Mouse (Mus musculus): ENCODE results near the gene Nol10. TPM values are rescaled to one million over a fixed set of nuclear protein-coding genes. Genes with fewer than 3 reads are reported as not detected.

The Nol10 gene
- polyA plus RNA-seq, 1 experiment from 2014 or later = 36.1 TPM

DNA sequence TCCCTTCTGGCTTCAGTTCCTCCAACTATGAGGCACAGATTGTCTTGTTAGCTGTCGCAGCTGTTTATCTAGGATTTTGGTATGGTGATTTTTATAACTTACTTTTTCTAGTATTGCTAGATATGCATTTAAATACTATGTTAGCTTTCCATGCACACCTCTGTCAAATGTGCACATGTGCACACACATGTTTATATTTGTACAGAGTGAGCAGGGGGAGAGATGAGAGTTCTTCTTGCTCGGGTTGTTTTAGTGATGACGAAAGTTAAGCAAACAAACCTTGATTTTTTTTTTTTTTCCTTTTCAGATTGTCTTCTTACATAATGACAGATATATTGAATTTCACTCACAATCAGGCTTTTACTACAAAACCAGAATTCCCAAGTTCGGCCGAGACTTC is 9.5 kb downstream of the Nol10 start:
- no peaks in the 10 kb centered on the region; the same call in 1 of the 2 replicates for H3K4me1 ChIP-seq (replicated peaks; ENCODE audit: control insufficient read depth, insufficient read depth, low read length)
- no peaks in the 10 kb centered on the region for H3K9me3 ChIP-seq (ENCODE audit: control insufficient read depth, low read length)
- no peaks in the 10 kb centered on the region for H3K27me3 ChIP-seq (ENCODE audit: control insufficient read depth, insufficient read depth, low read length)
- 95% methylated on average over 5 of the region's 5 CpGs for WGBS
- H3K4me2 ChIP-seq (ENCODE audit: low read depth, low read length, severe bottlenecking) = no peak overlapping the region
- H3K4me3 ChIP-seq (ENCODE audit: low read depth, low read length) = no peak overlapping the region
- H3K36me3 ChIP-seq (ENCODE audit: control insufficient read depth, insufficient read depth, low read length) = peaks cover 6% of the 10 kb centered on the region
- ATAC-seq (replicated peaks; ENCODE audit: low FRiP score) (no peak), DNase-seq (ENCODE audit: low spot score) (no peak)
- H3K9ac ChIP-seq (ENCODE audit: low read length) = no peak overlapping the region
- no peak overlapping the region for H3K27ac ChIP-seq (ENCODE audit: low read depth, low read length)

DNA sequence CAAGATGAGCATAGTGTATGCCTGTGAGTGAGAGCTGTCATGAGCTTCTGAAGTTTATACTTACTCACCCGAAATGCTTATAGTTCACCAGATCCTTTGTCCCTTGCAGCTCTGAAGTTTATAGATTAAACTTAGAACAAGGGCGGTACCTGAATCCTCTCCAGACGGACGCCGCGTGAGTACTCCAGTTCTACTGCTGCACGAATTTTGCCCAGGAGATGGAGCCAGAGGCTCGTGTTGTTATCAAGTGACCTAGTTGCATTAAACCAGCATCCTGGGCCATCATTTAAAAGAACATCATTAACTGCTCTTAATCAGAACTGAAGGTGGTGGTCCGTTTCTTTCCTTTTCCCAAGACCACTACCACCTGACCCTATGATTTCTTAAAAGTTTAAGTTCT is 10.7 kb downstream of the Nol10 start:
- WGBS = 91% methylated on average over 9 of the region's 9 CpGs
- Histone ChIP-seq H3K9me3 (ENCODE audit: control insufficient read depth, low read length) (no peaks in the 10 kb centered on the region), H3K36me3 (ENCODE audit: control insufficient read depth, insufficient read depth, low read length) (peaks cover 10% of the 10 kb centered on the region), H3K4me3 (ENCODE audit: low read depth, low read length) (no peak overlapping the region), H3K27ac (ENCODE audit: low read depth, low read length) (no peak overlapping the region), H3K4me2 (ENCODE audit: low read depth, low read length, severe bottlenecking) (no peak overlapping the region), H3K27me3 (ENCODE audit: control insufficient read depth, insufficient read depth, low read length) (no peaks in the 10 kb centered on the region), H3K4me1 (replicated peaks; ENCODE audit: control insufficient read depth, insufficient read depth, low read length) (no peaks in the 10 kb centered on the region; the same call in 1 of the 2 replicates), H3K9ac (ENCODE audit: low read length) (no peak overlapping the region)
- DNase-seq (ENCODE audit: low spot score) (no peak), ATAC-seq (replicated peaks; ENCODE audit: low FRiP score) (no peak)

DNA sequence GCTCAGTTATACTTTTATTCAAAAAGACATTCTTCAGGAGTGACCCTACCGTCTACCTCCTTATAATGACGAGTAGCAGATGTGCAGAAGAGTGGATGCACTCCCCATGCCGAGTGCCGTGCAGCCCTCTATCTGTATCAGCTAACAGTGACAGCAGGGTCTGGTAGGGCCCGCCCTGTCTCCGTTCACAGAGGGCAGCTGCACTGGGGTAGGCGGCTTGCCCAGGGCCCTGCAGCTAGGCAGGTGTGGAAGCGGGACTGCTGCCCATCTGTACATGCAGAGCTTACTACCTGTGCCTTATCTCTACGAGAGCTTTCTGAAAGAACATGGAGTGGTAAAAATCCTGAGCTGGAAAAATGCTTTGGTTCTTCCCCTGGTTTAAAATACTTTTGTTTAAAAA is 11.8 kb downstream of the Nol10 start:
- Histone ChIP-seq H3K27me3 (ENCODE audit: control insufficient read depth, insufficient read depth, low read length) (no peaks in the 10 kb centered on the region), H3K4me1 (replicated peaks; ENCODE audit: control insufficient read depth, insufficient read depth, low read length) (no peaks in the 10 kb centered on the region; the same call in 1 of the 2 replicates), H3K4me3 (ENCODE audit: low read depth, low read length) (no peak overlapping the region), H3K9ac (ENCODE audit: low read length) (no peak overlapping the region), H3K4me2 (ENCODE audit: low read depth, low read length, severe bottlenecking) (no peak overlapping the region), H3K27ac (ENCODE audit: low read depth, low read length) (no peak overlapping the region), H3K36me3 (ENCODE audit: control insufficient read depth, insufficient read depth, low read length) (peaks cover 10% of the 10 kb centered on the region), H3K9me3 (ENCODE audit: control insufficient read depth, low read length) (no peaks in the 10 kb centered on the region)
- WGBS = 53% methylated on average over 9 of the region's 9 CpGs
- DNase-seq (ENCODE audit: low spot score) (no peak), ATAC-seq (replicated peaks; ENCODE audit: low FRiP score) (no peak)

DNA sequence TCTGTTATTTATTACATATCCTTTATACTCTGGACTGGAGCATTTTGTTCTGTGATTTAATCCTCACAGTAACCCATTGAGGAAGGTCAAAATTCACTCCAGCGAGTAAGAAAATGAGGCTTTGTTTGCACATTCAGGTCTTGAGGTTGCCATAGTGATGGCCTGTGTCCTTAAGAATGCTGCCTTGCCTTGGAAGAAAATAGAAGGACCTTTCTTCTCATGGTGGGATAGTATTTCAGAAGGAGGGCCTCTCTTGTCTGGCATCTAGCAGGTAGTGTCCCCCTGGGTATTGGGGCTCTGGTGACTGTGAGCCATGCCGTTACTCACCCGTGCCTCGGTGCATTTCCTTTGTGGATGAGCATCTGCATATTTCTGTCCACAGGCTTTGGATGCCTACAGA is 12.4 kb downstream of the Nol10 start:
- Histone ChIP-seq H3K27me3 (ENCODE audit: control insufficient read depth, insufficient read depth, low read length) (no peaks in the 10 kb centered on the region), H3K4me2 (ENCODE audit: low read depth, low read length, severe bottlenecking) (no peak overlapping the region), H3K4me1 (replicated peaks; ENCODE audit: control insufficient read depth, insufficient read depth, low read length) (no peaks in the 10 kb centered on the region; the same call in 1 of the 2 replicates), H3K27ac (ENCODE audit: low read depth, low read length) (peak overlapping the region; percentile 18; the same call in 1 of the 2 replicates), H3K36me3 (ENCODE audit: control insufficient read depth, insufficient read depth, low read length) (peaks cover 8% of the 10 kb centered on the region; the same call in 1 of the 2 replicates), H3K4me3 (ENCODE audit: low read depth, low read length) (no peak overlapping the region), H3K9ac (ENCODE audit: low read length) (no peak overlapping the region), H3K9me3 (ENCODE audit: control insufficient read depth, low read length) (no peaks in the 10 kb centered on the region)
- DNase-seq (ENCODE audit: low spot score) = no peak
- WGBS = 14% methylated on average over 4 of the region's 4 CpGs
- ATAC-seq (replicated peaks; ENCODE audit: low FRiP score) = no peak; the same call in 1 of the 2 replicates

DNA sequence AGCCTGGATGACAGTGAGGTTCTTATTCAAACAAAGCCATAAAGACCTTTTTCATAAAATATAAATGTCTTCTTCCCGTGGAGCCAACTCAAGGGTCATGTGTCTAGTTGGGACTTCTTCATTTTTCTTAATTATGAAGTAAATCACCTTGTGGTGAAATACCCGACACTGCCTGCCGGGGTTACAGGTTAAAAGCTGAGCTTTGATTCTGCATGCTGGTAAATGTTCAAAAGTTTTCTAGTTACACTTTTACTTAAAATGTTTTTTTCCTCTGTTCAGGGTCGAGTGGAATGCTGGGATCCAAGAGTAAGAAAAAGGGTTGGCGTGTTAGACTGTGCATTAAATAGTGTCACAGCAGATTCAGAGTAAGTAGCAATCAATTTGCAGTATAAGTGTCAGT is 14.1 kb downstream of the Nol10 start:
- H3K27me3 ChIP-seq (ENCODE audit: control insufficient read depth, insufficient read depth, low read length) = no peaks in the 10 kb centered on the region
- DNase-seq (ENCODE audit: low spot score) = no peak
- no peaks in the 10 kb centered on the region; the same call in 1 of the 2 replicates for H3K4me1 ChIP-seq (replicated peaks; ENCODE audit: control insufficient read depth, insufficient read depth, low read length)
- no peak overlapping the region for H3K4me2 ChIP-seq (ENCODE audit: low read depth, low read length, severe bottlenecking)
- H3K9ac ChIP-seq (ENCODE audit: low read length) = no peak overlapping the region
- peaks cover 8% of the 10 kb centered on the region; the same call in 1 of the 2 replicates for H3K36me3 ChIP-seq (ENCODE audit: control insufficient read depth, insufficient read depth, low read length)
- ATAC-seq (replicated peaks; ENCODE audit: low FRiP score) = no peak
- H3K27ac ChIP-seq (ENCODE audit: low read depth, low read length) = no peak overlapping the region
- no peaks in the 10 kb centered on the region for H3K9me3 ChIP-seq (ENCODE audit: control insufficient read depth, low read length)
- WGBS = 94% methylated on average over 5 of the region's 5 CpGs
- H3K4me3 ChIP-seq (ENCODE audit: low read depth, low read length) = no peak overlapping the region

DNA sequence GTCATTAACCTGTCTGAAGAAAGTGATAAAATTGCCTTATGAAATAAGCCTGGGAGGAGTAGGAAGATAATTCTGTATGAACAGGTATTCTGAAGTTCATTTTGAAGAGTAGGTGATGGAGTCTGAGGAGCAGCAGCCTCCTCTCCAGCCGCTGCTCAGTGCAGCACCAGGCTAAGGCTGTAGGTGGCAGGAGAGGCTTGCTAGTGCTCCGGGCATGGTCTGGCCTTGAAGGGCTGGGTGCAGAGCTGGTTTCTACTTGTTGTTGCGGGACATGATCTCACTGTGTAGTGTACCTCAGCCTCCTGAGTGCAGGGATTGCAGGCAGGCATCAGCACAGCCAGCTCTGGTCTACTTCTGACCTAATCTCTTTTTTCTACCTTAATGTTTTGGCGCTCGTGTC is 18.7 kb downstream of the Nol10 start:
- ATAC-seq (replicated peaks; ENCODE audit: low FRiP score) = 0 out of 2 replicates have a peak, but pooled peaks have one; percentile 42
- WGBS = 79% methylated on average over 5 of the region's 5 CpGs

DNA sequence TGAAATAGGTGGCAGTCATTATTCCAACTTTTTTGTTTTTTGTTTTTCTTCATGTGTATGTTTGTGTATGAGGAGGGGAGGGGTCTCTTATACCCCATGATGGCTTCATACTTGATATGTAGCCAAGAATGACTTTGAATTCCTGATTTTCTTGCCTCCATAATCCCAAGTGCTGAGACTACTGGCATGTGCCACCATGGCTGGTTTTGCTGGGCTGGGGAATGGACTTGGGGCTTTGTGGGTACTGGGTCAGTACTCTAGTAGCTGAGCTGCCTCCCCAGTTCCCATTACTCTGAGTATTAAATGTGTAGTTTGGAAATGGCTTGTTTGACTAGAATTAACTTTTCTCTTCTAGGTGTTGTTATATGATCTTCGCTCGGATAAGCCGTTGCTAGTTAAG is 20.9 kb downstream of the Nol10 start:
- Histone ChIP-seq H3K4me1 (replicated peaks; ENCODE audit: control insufficient read depth, insufficient read depth, low read length) (no peaks in the 10 kb centered on the region), H3K27ac (ENCODE audit: low read depth, low read length) (no peak overlapping the region), H3K27me3 (ENCODE audit: control insufficient read depth, insufficient read depth, low read length) (no peaks in the 10 kb centered on the region), H3K4me2 (ENCODE audit: low read depth, low read length, severe bottlenecking) (no peak overlapping the region), H3K4me3 (ENCODE audit: low read depth, low read length) (no peak overlapping the region), H3K9me3 (ENCODE audit: control insufficient read depth, low read length) (no peaks in the 10 kb centered on the region), H3K9ac (ENCODE audit: low read length) (no peak overlapping the region), H3K36me3 (ENCODE audit: control insufficient read depth, insufficient read depth, low read length) (peaks cover 8% of the 10 kb centered on the region)
- WGBS = 97% methylated on average over 3 of the region's 3 CpGs
- no peak for ATAC-seq (replicated peaks; ENCODE audit: low FRiP score)
- DNase-seq (ENCODE audit: low spot score) = no peak

More for the DNA sequence above, 18.7 kb downstream of the Nol10 start:
- H3K9me3 ChIP-seq (ENCODE audit: control insufficient read depth, low read length) = no peaks in the 10 kb centered on the region
- H3K27me3 ChIP-seq (ENCODE audit: control insufficient read depth, insufficient read depth, low read length) = no peaks in the 10 kb centered on the region
- no peak overlapping the region for H3K4me3 ChIP-seq (ENCODE audit: low read depth, low read length)
- H3K4me2 ChIP-seq (ENCODE audit: low read depth, low read length, severe bottlenecking) = no peak overlapping the region
- H3K36me3 ChIP-seq (ENCODE audit: control insufficient read depth, insufficient read depth, low read length) = peaks cover 16% of the 10 kb centered on the region
- H3K9ac ChIP-seq (ENCODE audit: low read length) = no peak overlapping the region
- peak; percentile 64 for DNase-seq (ENCODE audit: low spot score)
- H3K4me1 ChIP-seq (replicated peaks; ENCODE audit: control insufficient read depth, insufficient read depth, low read length) = no peaks in the 10 kb centered on the region
- H3K27ac ChIP-seq (ENCODE audit: low read depth, low read length) = no peak overlapping the region

DNA sequence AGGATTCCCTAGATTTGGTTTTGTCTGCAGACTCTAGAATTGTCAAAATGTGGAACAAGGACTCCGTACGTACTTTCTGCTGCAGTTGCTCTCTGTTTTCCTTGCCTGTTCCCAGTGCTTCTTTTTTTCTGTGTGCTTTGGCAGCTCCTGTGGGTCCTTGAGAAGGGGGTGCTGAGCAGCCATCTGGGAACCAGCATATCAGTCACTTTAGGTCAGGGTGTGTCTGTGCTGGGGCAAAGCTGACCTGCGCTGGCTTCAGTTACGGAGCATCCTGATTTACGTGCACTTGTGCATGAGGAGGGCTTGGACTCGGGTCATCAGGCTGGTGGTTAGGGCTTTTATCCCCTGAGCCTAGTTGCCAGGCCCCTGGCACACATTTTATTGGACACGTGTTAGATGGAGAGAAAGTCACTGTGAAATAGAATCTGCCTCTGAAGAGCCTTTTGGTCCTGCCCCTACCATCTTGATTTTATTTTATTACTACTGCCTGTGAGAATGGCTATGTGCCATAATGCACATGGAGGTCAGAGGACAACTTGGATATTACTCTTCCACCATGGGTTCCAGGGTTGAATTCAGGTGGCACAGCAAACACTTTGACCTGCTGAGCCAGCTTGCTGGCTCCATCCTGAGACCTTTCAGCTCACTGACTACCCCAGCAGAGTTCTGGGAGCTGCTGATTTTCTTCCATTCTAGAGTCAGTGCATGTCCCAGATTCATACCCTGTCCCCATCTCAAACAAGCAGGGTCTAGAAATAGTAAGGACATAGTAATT is 21.5 kb downstream of the Nol10 start:
- Histone ChIP-seq H3K4me3 (ENCODE audit: low read depth, low read length) (no peak overlapping the region), H3K4me2 (ENCODE audit: low read depth, low read length, severe bottlenecking) (no peak overlapping the region), H3K36me3 (ENCODE audit: control insufficient read depth, insufficient read depth, low read length) (peaks cover 8% of the 10 kb centered on the region), H3K27ac (ENCODE audit: low read depth, low read length) (no peak overlapping the region), H3K9me3 (ENCODE audit: control insufficient read depth, low read length) (no peaks in the 10 kb centered on the region), H3K27me3 (ENCODE audit: control insufficient read depth, insufficient read depth, low read length) (no peaks in the 10 kb centered on the region), H3K9ac (ENCODE audit: low read length) (no peak overlapping the region), H3K4me1 (replicated peaks; ENCODE audit: control insufficient read depth, insufficient read depth, low read length) (no peaks in the 10 kb centered on the region)
- ATAC-seq (replicated peaks; ENCODE audit: low FRiP score) (no peak), DNase-seq (ENCODE audit: low spot score) (no peak)
- WGBS = 95% methylated on average over 7 of the region's 7 CpGs

All from forebrain, embryonic 11.5 days (tissue).